Mouse (Mus musculus) liver, postnatal 0 days (tissue): ENCODE measurements at regions not wholly inside any gene's neighbourhood (a gene's known extent, or its start where the extent isn't known, plus 50 kb on each side); places are given as distances from the start of the nearest gene placed in this dataset.
"Not testable (repeated sequence)": the region's sequence is repeated elsewhere in the genome, so short reads cannot be mapped to it uniquely, and the experiment has no call there.

Experiments
- ATAC-seq: fragments of 200-750 bp; cut with Nextera tagmentation; 2 replicates; pipeline ENCODE4 v1.8.0; 2017; ENCODE audit warnings: mild to moderate bottlenecking, moderate library complexity
- DNase-seq: peaks from one replicate; pipeline ENCODE4 v3.0.0-alpha.2; 2016
- H3K27ac ChIP-seq: fragments of 300-500 bp; sonication (generic); 2 replicates; pipeline ENCODE4 v1.5.1; 2014; ENCODE audit warnings: antibody characterized with exemption, moderate library complexity, mild to moderate bottlenecking, low read depth
- H3K27me3 ChIP-seq: fragments of 300-500 bp; sonication (generic); 2 replicates; pipeline ENCODE4 v1.6.1; 2014; ENCODE audit warnings: low read length, control low read depth, mixed read lengths; ENCODE audit not compliant: insufficient read depth
- H3K36me3 ChIP-seq: fragments of 300-500 bp; sonication (generic); replicated peaks from 2 replicates; pipeline ENCODE4 v1.6.1; 2014; ENCODE audit warnings: mild to moderate bottlenecking, control low read depth, low read length, moderate library complexity, mixed read lengths; ENCODE audit not compliant: insufficient read depth
- H3K4me1 ChIP-seq: fragments of 300-500 bp; sonication (generic); 2 replicates; pipeline ENCODE4 v1.6.1; 2014; ENCODE audit warnings: antibody characterized with exemption, mild to moderate bottlenecking, control low read depth; ENCODE audit not compliant: insufficient read depth
- H3K4me2 ChIP-seq: fragments of 300-500 bp; sonication (generic); 2 replicates; pipeline ENCODE4 v1.6.1; 2014; ENCODE audit warnings: low read depth, mild to moderate bottlenecking, low read length, moderate library complexity, mixed read lengths
- H3K4me3 ChIP-seq: fragments of 300-500 bp; sonication (generic); 2 replicates; pipeline ENCODE4 v1.5.1; 2014; ENCODE audit warnings: low read depth, low read length
- H3K9ac ChIP-seq: fragments of 300-500 bp; sonication (generic); replicated peaks from 2 replicates; pipeline ENCODE4 v1.6.1; 2014; ENCODE audit warnings: mild to moderate bottlenecking, moderate library complexity
- H3K9me3 ChIP-seq: fragments of 300-500 bp; sonication (generic); 2 replicates; pipeline ENCODE4 v1.6.1; 2016; ENCODE audit warnings: mild to moderate bottlenecking, control low read depth, low read length, mixed read lengths
- CTCF ChIP-seq: sonication (generic); IDR thresholded peaks from 2 replicates; pipeline ENCODE4 v1.5.1; 2016; ENCODE audit warnings: antibody characterized with exemption, low read depth
- EP300 ChIP-seq: IDR thresholded peaks from 2 replicates; pipeline ENCODE4 v1.6.1; 2016; ENCODE audit warnings: antibody characterized with exemption, low read depth, mild to moderate bottlenecking
- WGBS: fragments of 180-500 bp; shearing (Covaris S2); extraction: QIAGEN DNeasy Blood & Tissue Kit; methylation state at CpG from one replicate; pipeline ENCODE4 v1.1.7; 2014; ENCODE audit not compliant: insufficient replicate concordance; 5-methylcytosine and 5-hydroxymethylcytosine counted together

GRCm38 (mm10) chr10:69020811-69021743 lies 130.2 kb upstream of the Rhobtb1 start:
- WGBS: 71% methylated on average over 30 of the region's 30 CpGs
- no peak for DNase-seq
- no peaks in the 10 kb centered on the region for H3K36me3 ChIP-seq
- H3K27ac ChIP-seq: no peak overlapping the region
- H3K4me3 ChIP-seq: no peak overlapping the region
- H3K9ac ChIP-seq: no peak overlapping the region
- no peak for TF ChIP-seq CTCF
- no peak for TF ChIP-seq EP300
- no peaks in the 10 kb centered on the region for H3K9me3 ChIP-seq
- H3K4me2 ChIP-seq: no peak overlapping the region
- H3K27me3 ChIP-seq: no peaks in the 10 kb centered on the region
- H3K4me1 ChIP-seq: 0 out of 2 replicates have a peak, but pooled peaks cover 2% of the 10 kb centered on the region
- ATAC-seq: no peak

- H3K27ac ChIP-seq: no peak overlapping the region
- no peaks in the 10 kb centered on the region for H3K4me1 ChIP-seq
- no peaks in the 10 kb centered on the region for H3K9me3 ChIP-seq
- ATAC-seq (no peak), DNase-seq (no peak)
- H3K27me3 ChIP-seq: no peaks in the 10 kb centered on the region
- H3K36me3 ChIP-seq: no peaks in the 10 kb centered on the region
- H3K9ac ChIP-seq: no peak overlapping the region
- TF ChIP-seq CTCF (no peak), EP300 (no peak)
- H3K4me2 ChIP-seq: no peak overlapping the region
- WGBS: 67% methylated on average over 9 of the region's 9 CpGs
- no peak overlapping the region for H3K4me3 ChIP-seq
Observed at GRCm38 (mm10) chr10:69033410-69033809, 117.8 kb upstream of the Rhobtb1 start.

GRCm38 (mm10) chr10:69034390-69035120 lies 116.7 kb upstream of the Rhobtb1 start:
- no peak for DNase-seq
- 41% methylated on average over 2 of the region's 2 CpGs for WGBS

GRCm38 (mm10) chr10:69035536-69035935 lies 115.7 kb upstream of the Rhobtb1 start:
- not testable (repeated sequence) for DNase-seq, H3K36me3 ChIP-seq, H3K27ac ChIP-seq, ATAC-seq, H3K4me2 ChIP-seq, H3K9ac ChIP-seq, H3K4me3 ChIP-seq, H3K9me3 ChIP-seq, H3K4me1 ChIP-seq, H3K27me3 ChIP-seq
- 84% methylated on average over 4 of the region's 4 CpGs for WGBS

More at GRCm38 (mm10) chr10:69034390-69035120, 116.7 kb upstream of the Rhobtb1 start:
- TF ChIP-seq CTCF (no peak), EP300 (no peak)
- Histone ChIP-seq H3K4me3 (no peak overlapping the region), H3K9ac (no peak overlapping the region), H3K27me3 (no peaks in the 10 kb centered on the region), H3K4me2 (no peak overlapping the region), H3K4me1 (no peaks in the 10 kb centered on the region), H3K27ac (no peak overlapping the region), H3K9me3 (no peaks in the 10 kb centered on the region), H3K36me3 (no peaks in the 10 kb centered on the region)
- ATAC-seq: no peak

GRCm38 (mm10) chr10:69036096-69036495 lies 115.1 kb upstream of the Rhobtb1 start:
- DNase-seq: no peak
- no peak for TF ChIP-seq EP300
- no peak for TF ChIP-seq CTCF
- Histone ChIP-seq H3K36me3 (no peaks in the 10 kb centered on the region), H3K27me3 (no peaks in the 10 kb centered on the region), H3K9me3 (no peaks in the 10 kb centered on the region), H3K9ac (no peak overlapping the region), H3K4me1 (no peaks in the 10 kb centered on the region), H3K4me3 (no peak overlapping the region), H3K27ac (no peak overlapping the region), H3K4me2 (no peak overlapping the region)
- WGBS: 77% methylated on average over 2 of the region's 2 CpGs
- ATAC-seq: no peak

GRCm38 (mm10) chr10:69044171-69044651 lies 107.0 kb upstream of the Rhobtb1 start:
- no peaks in the 10 kb centered on the region for H3K36me3 ChIP-seq
- no peaks in the 10 kb centered on the region for H3K9me3 ChIP-seq
- H3K4me2 ChIP-seq: peak overlapping the region; percentile 32; the same call in 1 of the 2 replicates
- 61% methylated on average over 12 of the region's 12 CpGs for WGBS
- H3K9ac ChIP-seq: no peak overlapping the region
- ATAC-seq (no peak), DNase-seq (no peak)
- no peak overlapping the region for H3K27ac ChIP-seq
- peaks cover 4% of the 10 kb centered on the region; the same call in 1 of the 2 replicates for H3K4me1 ChIP-seq
- no peak overlapping the region for H3K4me3 ChIP-seq
- TF ChIP-seq CTCF (no peak), EP300 (no peak)
- no peaks in the 10 kb centered on the region for H3K27me3 ChIP-seq
